Mouse (Mus musculus) embryonic facial prominence, embryonic 12.5 days (tissue): Measurements from ENCODE around the gene Prox1. TPM values are rescaled to one million over a fixed set of nuclear protein-coding genes. Genes with fewer than 3 reads are reported as not detected.

Source experiments
- ATAC-seq: fragments of 200-750 bp; cut with Nextera tagmentation; 2 replicates; pipeline ENCODE4 v1.8.0; 2017; ENCODE audit not compliant: insufficient number of reproducible peaks, insufficient read depth, low FRiP score, low TSS enrichment
- H3K27ac ChIP-seq: fragments of 300-500 bp; sonication (generic); 2 replicates; pipeline ENCODE4 v1.5.1; 2016; ENCODE audit warnings: mild to moderate bottlenecking
- H3K27me3 ChIP-seq: fragments of 300-500 bp; sonication (generic); 2 replicates; pipeline ENCODE4 v1.6.1; 2016; ENCODE audit warnings: mild to moderate bottlenecking, moderate library complexity
- H3K36me3 ChIP-seq: fragments of 300-500 bp; sonication (generic); 2 replicates; pipeline ENCODE4 v1.6.1; 2016; ENCODE audit warnings: mild to moderate bottlenecking
- H3K4me1 ChIP-seq: fragments of 300-500 bp; sonication (generic); 2 replicates; pipeline ENCODE4 v1.6.1; 2016
- H3K4me2 ChIP-seq: fragments of 300-500 bp; sonication (generic); replicated peaks from 2 replicates; pipeline ENCODE4 v1.6.1; 2016; ENCODE audit warnings: mild to moderate bottlenecking, moderate library complexity
- H3K4me3 ChIP-seq: fragments of 300-500 bp; sonication (generic); 2 replicates; pipeline ENCODE4 v1.5.1; 2016; ENCODE audit warnings: mild to moderate bottlenecking
- H3K9ac ChIP-seq: fragments of 300-500 bp; sonication (generic); 2 replicates; pipeline ENCODE4 v1.6.1; 2016; ENCODE audit warnings: mild to moderate bottlenecking, moderate library complexity
- H3K9me3 ChIP-seq: fragments of 300-500 bp; sonication (generic); 2 replicates; pipeline ENCODE4 v1.6.1; 2016; ENCODE audit warnings: mild to moderate bottlenecking, moderate library complexity
- WGBS: fragments of 180-500 bp; shearing (Covaris S2); methylation state at CpG from one replicate; pipeline ENCODE4 v1.1.7; 2016; 5-methylcytosine and 5-hydroxymethylcytosine counted together
- polyA plus RNA-seq: library from polyadenylated mRNA; unstranded; fragments of >200 nt; fragmentation: Nextera tagmentation; extraction: Ambion mirVana; gene quantifications from 2 replicates; pipeline ENCODE4 v1.2.1, GENCODE M21; 2016

Gene Prox1
- polyA plus RNA-seq, 1 experiment from 2014 or later: 3.6 TPM

GRCm38 (mm10) chr1:190115985-190116384 is 54.5 kb downstream of the Prox1 start:
- Histone ChIP-seq H3K36me3 (no peaks in the 10 kb centered on the region), H3K4me2 (no peak overlapping the region), H3K9me3 (0 out of 2 replicates have a peak, but pooled peaks cover 3% of the 10 kb centered on the region), H3K27me3 (no peaks in the 10 kb centered on the region), H3K9ac (no peak overlapping the region), H3K4me3 (no peak overlapping the region), H3K4me1 (no peaks in the 10 kb centered on the region), H3K27ac (no peak overlapping the region)
- ATAC-seq: no peak
- WGBS: 73% methylated on average over 1 of the region's 1 CpGs

- 0 out of 2 replicates have a peak, but pooled peaks cover 12% of the 10 kb centered on the region for H3K9me3 ChIP-seq
- no peaks in the 10 kb centered on the region for H3K4me1 ChIP-seq
- 74% methylated on average over 6 of the region's 6 CpGs for WGBS
- no peak overlapping the region for H3K9ac ChIP-seq
- H3K36me3 ChIP-seq: no peaks in the 10 kb centered on the region
- H3K27ac ChIP-seq: no peak overlapping the region
- H3K4me3 ChIP-seq: no peak overlapping the region
- ATAC-seq: no peak
- no peak overlapping the region for H3K4me2 ChIP-seq
- H3K27me3 ChIP-seq: no peaks in the 10 kb centered on the region
Observed at GRCm38 (mm10) chr1:190111741-190112140, 58.8 kb downstream of the Prox1 start.

- H3K9me3 ChIP-seq: 0 out of 2 replicates have a peak, but pooled peaks cover 8% of the 10 kb centered on the region
- no peaks in the 10 kb centered on the region for H3K36me3 ChIP-seq
- no peaks in the 10 kb centered on the region for H3K4me1 ChIP-seq
- no peaks in the 10 kb centered on the region for H3K27me3 ChIP-seq
- H3K27ac ChIP-seq: no peak overlapping the region
- no peak overlapping the region for H3K9ac ChIP-seq
- no peak overlapping the region for H3K4me2 ChIP-seq
- WGBS: 96% methylated on average over 1 of the region's 1 CpGs
- no peak for ATAC-seq
- H3K4me3 ChIP-seq: no peak overlapping the region
Observed at GRCm38 (mm10) chr1:190107587-190107986, 62.9 kb downstream of the Prox1 start.

DNA sequence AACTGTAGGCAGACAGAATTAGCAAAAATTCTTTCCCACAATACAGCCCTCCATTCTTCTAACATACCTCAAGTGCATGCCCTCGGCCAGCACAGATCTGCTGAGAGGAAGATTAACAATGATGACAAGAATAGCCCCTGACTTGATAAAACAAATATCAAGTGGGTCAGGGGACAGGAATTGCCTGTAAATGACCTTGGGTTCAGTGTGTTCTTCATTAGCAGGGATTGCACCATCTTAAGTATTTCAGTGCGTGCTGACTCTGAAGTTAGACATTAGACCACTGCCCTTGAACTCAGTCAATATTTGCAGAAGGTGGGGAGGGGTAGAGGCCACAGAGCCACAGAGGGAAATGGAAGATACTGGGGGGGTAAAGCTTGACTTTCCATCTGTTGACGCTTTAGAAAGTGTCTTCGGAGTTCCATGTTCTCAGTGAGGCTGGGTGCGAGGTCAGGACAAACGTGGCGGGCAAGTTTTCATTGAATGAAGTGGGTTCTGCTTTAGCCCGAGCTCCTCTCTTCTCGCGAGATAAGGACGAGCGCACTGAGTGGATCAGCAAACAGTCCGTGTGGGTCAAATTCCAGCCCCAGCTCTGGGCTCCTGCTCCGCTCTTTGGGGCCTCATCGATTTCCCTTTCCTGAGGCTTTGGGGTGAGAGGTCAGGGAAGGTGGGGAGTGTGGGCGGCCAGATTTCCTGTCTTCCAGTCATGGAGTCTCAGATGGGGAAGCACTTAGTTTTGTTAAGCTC is 63.7 kb downstream of the Prox1 start:
- Histone ChIP-seq H3K9me3 (0 out of 2 replicates have a peak, but pooled peaks cover 8% of the 10 kb centered on the region), H3K27ac (no peak overlapping the region), H3K4me2 (no peak overlapping the region), H3K4me3 (no peak overlapping the region), H3K4me1 (no peaks in the 10 kb centered on the region), H3K36me3 (no peaks in the 10 kb centered on the region), H3K27me3 (no peaks in the 10 kb centered on the region), H3K9ac (no peak overlapping the region)
- 51% methylated on average over 16 of the region's 16 CpGs for WGBS
- ATAC-seq: no peak

GRCm38 (mm10) chr1:190106060-190106459 is 64.5 kb downstream of the Prox1 start:
- H3K27ac ChIP-seq: no peak overlapping the region
- H3K4me1 ChIP-seq: no peaks in the 10 kb centered on the region
- H3K9me3 ChIP-seq: 0 out of 2 replicates have a peak, but pooled peaks cover 8% of the 10 kb centered on the region
- H3K4me3 ChIP-seq: no peak overlapping the region
- no peak for ATAC-seq
- 74% methylated on average over 5 of the region's 5 CpGs for WGBS
- H3K9ac ChIP-seq: no peak overlapping the region
- no peaks in the 10 kb centered on the region for H3K36me3 ChIP-seq
- H3K27me3 ChIP-seq: no peaks in the 10 kb centered on the region
- no peak overlapping the region for H3K4me2 ChIP-seq

GRCm38 (mm10) chr1:190093326-190093725 is 77.2 kb downstream of the Prox1 start:
- H3K9me3 ChIP-seq: no peaks in the 10 kb centered on the region
- H3K36me3 ChIP-seq: no peaks in the 10 kb centered on the region
- H3K27me3 ChIP-seq: no peaks in the 10 kb centered on the region
- H3K4me2 ChIP-seq: no peak overlapping the region
- H3K4me3 ChIP-seq: no peak overlapping the region
- 78% methylated on average over 9 of the region's 9 CpGs for WGBS
- H3K9ac ChIP-seq: no peak overlapping the region
- H3K4me1 ChIP-seq: no peaks in the 10 kb centered on the region
- ATAC-seq: no peak
- H3K27ac ChIP-seq: no peak overlapping the region

- 89% methylated on average over 7 of the region's 7 CpGs for WGBS
- Histone ChIP-seq H3K9ac (no peak overlapping the region), H3K9me3 (no peaks in the 10 kb centered on the region), H3K4me2 (no peak overlapping the region), H3K27ac (no peak overlapping the region), H3K27me3 (no peaks in the 10 kb centered on the region), H3K4me3 (no peak overlapping the region), H3K4me1 (no peaks in the 10 kb centered on the region), H3K36me3 (no peaks in the 10 kb centered on the region)
- no peak for ATAC-seq
Observed at GRCm38 (mm10) chr1:190092076-190092475, 78.4 kb downstream of the Prox1 start.

- WGBS: 34% methylated on average over 2 of the region's 2 CpGs
- no peak overlapping the region for H3K9ac ChIP-seq
- H3K4me1 ChIP-seq: no peaks in the 10 kb centered on the region
- H3K27ac ChIP-seq: no peak overlapping the region
- no peaks in the 10 kb centered on the region for H3K9me3 ChIP-seq
- H3K4me3 ChIP-seq: no peak overlapping the region
- H3K4me2 ChIP-seq: no peak overlapping the region
- H3K27me3 ChIP-seq: no peaks in the 10 kb centered on the region
- ATAC-seq: no peak
- H3K36me3 ChIP-seq: no peaks in the 10 kb centered on the region
Observed at GRCm38 (mm10) chr1:190088929-190089328, 81.6 kb downstream of the Prox1 start.

DNA sequence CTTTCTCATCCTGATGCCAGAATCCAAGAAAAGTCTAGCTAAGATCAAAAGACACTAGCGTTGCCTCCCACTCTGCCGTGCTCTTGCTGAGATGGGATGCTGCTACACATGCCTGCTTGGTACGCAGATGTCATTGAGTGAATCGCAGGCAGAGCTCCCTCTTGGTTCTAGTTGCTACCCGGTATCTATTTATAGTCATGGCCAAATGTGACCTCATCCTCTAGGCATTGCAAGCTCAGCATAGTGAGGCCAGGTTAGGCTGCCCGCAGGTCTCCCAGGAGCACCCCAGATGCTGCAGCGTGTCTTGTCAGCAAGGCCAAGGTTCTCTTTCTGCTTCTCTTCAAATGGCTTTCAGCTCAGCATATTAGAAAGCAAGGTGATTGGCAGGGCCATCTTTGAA is 84.8 kb downstream of the Prox1 start:
- ATAC-seq: no peak
- Histone ChIP-seq H3K27ac (no peak overlapping the region), H3K27me3 (no peaks in the 10 kb centered on the region), H3K36me3 (no peaks in the 10 kb centered on the region), H3K9ac (no peak overlapping the region), H3K4me3 (no peak overlapping the region), H3K4me1 (peaks cover 4% of the 10 kb centered on the region; the same call in 1 of the 2 replicates), H3K9me3 (no peaks in the 10 kb centered on the region), H3K4me2 (no peak overlapping the region)
- WGBS: 87% methylated on average over 7 of the region's 7 CpGs

GRCm38 (mm10) chr1:190079643-190080275 is 90.8 kb downstream of the Prox1 start:
- Histone ChIP-seq H3K9ac (no peak overlapping the region), H3K27me3 (no peaks in the 10 kb centered on the region), H3K27ac (no peak overlapping the region), H3K4me3 (no peak overlapping the region), H3K9me3 (no peaks in the 10 kb centered on the region), H3K36me3 (no peaks in the 10 kb centered on the region), H3K4me1 (peaks cover 9% of the 10 kb centered on the region; the same call in 1 of the 2 replicates), H3K4me2 (no peak overlapping the region)
- WGBS: 85% methylated on average over 9 of the region's 10 CpGs
- ATAC-seq: no peak

GRCm38 (mm10) chr1:190076601-190077000 is 93.9 kb downstream of the Prox1 start:
- no peak overlapping the region for H3K9ac ChIP-seq
- H3K4me2 ChIP-seq: no peak overlapping the region
- WGBS: 84% methylated on average over 11 of the region's 11 CpGs
- no peak overlapping the region for H3K27ac ChIP-seq
- no peaks in the 10 kb centered on the region for H3K36me3 ChIP-seq
- no peaks in the 10 kb centered on the region for H3K27me3 ChIP-seq
- H3K4me1 ChIP-seq: peaks cover 9% of the 10 kb centered on the region; the same call in 1 of the 2 replicates
- no peaks in the 10 kb centered on the region for H3K9me3 ChIP-seq
- ATAC-seq: no peak
- H3K4me3 ChIP-seq: no peak overlapping the region
